Mouse (Mus musculus): ENCODE measurements around the gene Cebpg. TPM values are rescaled to one million over a fixed set of nuclear protein-coding genes. Genes with fewer than 3 reads are reported as not detected.
A peak's percentile ranks its signal among the peaks of the same experiment; 100 is the strongest.

Gene Cebpg
- polyA plus RNA-seq, 1 experiment from 2014 or later: 39.3 TPM

DNA sequence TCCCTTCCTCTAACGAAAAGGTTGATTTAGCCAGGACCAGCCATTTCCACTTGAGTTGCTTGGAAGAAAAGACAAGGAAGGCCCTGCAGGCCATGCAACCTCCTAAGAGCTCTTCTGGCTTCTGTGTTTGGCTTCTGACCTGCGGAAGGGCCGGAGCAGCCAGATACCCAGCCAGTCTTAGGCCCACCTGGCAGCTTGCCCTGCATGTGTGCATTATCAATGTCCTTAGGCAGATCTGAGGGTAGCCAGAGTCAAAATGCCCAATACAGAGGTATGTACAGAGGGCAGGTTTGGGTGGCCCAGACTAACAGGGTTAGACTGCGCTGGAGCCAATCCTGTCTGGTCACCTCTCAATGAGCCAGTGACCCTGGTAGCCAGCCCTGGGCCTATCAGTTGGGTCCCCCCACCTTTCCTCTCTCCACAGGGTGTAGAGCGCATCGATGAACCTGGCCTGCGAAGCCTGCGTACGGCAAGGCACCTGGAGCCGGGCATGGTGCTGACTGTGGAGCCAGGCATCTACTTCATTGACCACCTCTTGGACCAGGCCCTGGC lies 13.0 kb downstream of the Cebpg start:
- Histone ChIP-seq H3K4me1 (ENCODE audit: control insufficient read depth, insufficient read depth, low read length) (no peaks in the 10 kb centered on the region), H3K9me3 (ENCODE audit: control insufficient read depth, low read length) (no peaks in the 10 kb centered on the region), H3K4me3 (ENCODE audit: low read length) (no peak overlapping the region), H3K4me2 (replicated peaks; ENCODE audit: low read depth, low read length) (no peak overlapping the region), H3K27ac (ENCODE audit: low read depth, low read length) (no peak overlapping the region), H3K27me3 (ENCODE audit: control insufficient read depth, insufficient read depth, low read length) (no peaks in the 10 kb centered on the region), H3K36me3 (ENCODE audit: control insufficient read depth, insufficient read depth, low read length) (peaks cover 58% of the 10 kb centered on the region), H3K9ac (ENCODE audit: low read depth, low read length) (no peak overlapping the region)
- 90% methylated on average over 10 of the region's 10 CpGs for WGBS
- no peak for ATAC-seq (ENCODE audit: low FRiP score, low TSS enrichment)

DNA sequence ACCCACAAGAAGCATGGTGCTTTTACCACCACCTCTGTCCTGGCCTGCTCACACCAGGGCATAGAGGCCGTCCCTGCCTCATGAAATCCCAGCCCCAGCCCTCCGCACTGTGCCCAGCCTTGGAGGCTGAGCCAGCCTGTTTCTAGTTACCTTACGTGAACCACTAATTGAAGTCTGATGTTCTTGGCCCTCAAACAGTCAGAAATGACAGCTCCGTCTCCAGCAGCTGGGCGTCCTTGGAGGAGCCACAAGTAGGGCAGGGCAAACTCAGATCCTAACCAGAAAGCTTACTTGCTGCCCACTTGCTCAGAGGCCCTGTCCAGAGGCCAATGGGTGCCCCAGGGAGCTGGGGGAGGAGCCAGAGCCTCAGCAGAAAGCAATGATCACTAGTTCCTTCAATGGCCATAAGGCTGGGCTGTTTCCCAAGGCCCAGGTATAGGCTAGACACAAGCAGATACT lies 13.6 kb downstream of the Cebpg start:
- Histone ChIP-seq H3K27ac (ENCODE audit: low read depth, low read length) (no peak overlapping the region), H3K9me3 (ENCODE audit: control insufficient read depth, low read length) (no peaks in the 10 kb centered on the region), H3K4me3 (ENCODE audit: low read length) (no peak overlapping the region), H3K4me2 (replicated peaks; ENCODE audit: low read depth, low read length) (no peak overlapping the region), H3K9ac (ENCODE audit: low read depth, low read length) (no peak overlapping the region), H3K27me3 (ENCODE audit: control insufficient read depth, insufficient read depth, low read length) (no peaks in the 10 kb centered on the region), H3K4me1 (ENCODE audit: control insufficient read depth, insufficient read depth, low read length) (no peaks in the 10 kb centered on the region), H3K36me3 (ENCODE audit: control insufficient read depth, insufficient read depth, low read length) (peaks cover 63% of the 10 kb centered on the region)
- no peak for ATAC-seq (ENCODE audit: low FRiP score, low TSS enrichment)
- 89% methylated on average over 5 of the region's 5 CpGs for WGBS

DNA sequence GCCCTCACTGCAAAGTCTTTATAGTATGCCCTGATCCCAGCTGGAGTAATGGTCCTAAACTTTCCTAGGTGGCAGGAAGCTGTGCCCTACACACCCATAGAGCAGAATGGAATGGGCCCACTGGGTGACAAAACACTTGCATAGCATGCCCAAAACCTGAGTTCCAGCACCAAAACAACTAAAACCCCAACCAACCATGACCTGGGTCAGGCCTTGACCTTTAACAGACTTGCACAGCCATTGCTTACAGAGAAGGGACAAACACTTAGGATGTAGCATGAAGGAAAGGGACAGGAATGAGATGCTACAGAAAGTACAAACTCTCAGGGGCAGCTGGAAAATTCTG lies 14.2 kb downstream of the Cebpg start:
- Histone ChIP-seq H3K4me2 (replicated peaks; ENCODE audit: low read depth, low read length) (no peak overlapping the region), H3K27me3 (ENCODE audit: control insufficient read depth, insufficient read depth, low read length) (no peaks in the 10 kb centered on the region), H3K4me3 (ENCODE audit: low read length) (no peak overlapping the region), H3K27ac (ENCODE audit: low read depth, low read length) (no peak overlapping the region), H3K4me1 (ENCODE audit: control insufficient read depth, insufficient read depth, low read length) (no peaks in the 10 kb centered on the region), H3K36me3 (ENCODE audit: control insufficient read depth, insufficient read depth, low read length) (peaks cover 66% of the 10 kb centered on the region), H3K9me3 (ENCODE audit: control insufficient read depth, low read length) (no peaks in the 10 kb centered on the region), H3K9ac (ENCODE audit: low read depth, low read length) (no peak overlapping the region)
- ATAC-seq (ENCODE audit: low FRiP score, low TSS enrichment): no peak

DNA sequence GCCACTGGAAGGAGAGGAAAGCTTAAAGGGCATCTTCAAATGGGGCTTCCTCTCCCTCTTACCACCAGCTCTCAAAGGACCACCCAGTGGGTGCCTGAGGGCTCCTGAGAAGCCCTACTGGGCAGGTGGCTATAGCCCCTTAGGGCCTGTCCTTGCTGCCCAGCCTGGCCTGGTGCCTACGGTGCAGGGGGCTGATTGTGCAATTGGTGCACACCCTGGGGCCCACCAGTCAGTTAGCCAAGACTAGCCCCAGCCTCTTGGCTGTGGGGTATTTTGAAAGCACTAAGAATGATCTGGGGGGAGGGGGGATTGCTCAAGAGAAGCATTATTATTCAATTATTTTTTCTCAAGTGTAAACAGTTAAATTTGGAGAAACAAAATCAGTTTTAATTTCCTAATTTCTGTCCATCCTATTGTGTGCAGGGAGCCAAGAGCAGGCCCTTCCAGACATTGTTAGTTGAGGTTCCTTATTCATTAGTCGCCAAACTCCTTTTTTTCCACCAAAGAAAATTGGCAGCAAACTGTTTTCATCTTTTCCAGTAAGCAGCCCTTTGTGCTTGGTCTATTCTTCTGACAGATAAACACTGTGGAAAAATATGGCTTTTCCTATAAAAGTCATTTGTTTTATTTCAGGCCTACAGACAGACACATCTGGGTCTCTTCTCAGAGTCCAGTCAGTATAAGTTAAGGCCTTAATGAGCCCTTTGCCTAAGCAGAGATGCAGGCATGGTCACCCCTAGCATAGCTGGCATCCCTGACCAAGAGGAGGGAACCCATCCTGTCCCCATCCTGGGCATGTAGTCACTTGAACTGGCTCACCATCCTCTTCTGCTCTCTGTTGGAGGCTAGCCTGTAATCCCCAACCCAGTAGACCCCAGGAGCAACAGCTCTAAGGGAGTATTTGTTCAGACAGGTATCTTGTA lies 14.8 kb downstream of the Cebpg start:
- ATAC-seq (ENCODE audit: low FRiP score, low TSS enrichment): no peak
- Histone ChIP-seq H3K4me2 (replicated peaks; ENCODE audit: low read depth, low read length) (no peak overlapping the region), H3K27ac (ENCODE audit: low read depth, low read length) (no peak overlapping the region), H3K27me3 (ENCODE audit: control insufficient read depth, insufficient read depth, low read length) (no peaks in the 10 kb centered on the region), H3K4me1 (ENCODE audit: control insufficient read depth, insufficient read depth, low read length) (0 out of 2 replicates have a peak, but pooled peaks cover 1% of the 10 kb centered on the region), H3K9ac (ENCODE audit: low read depth, low read length) (no peak overlapping the region), H3K4me3 (ENCODE audit: low read length) (no peak overlapping the region), H3K36me3 (ENCODE audit: control insufficient read depth, insufficient read depth, low read length) (peaks cover 62% of the 10 kb centered on the region), H3K9me3 (ENCODE audit: control insufficient read depth, low read length) (no peaks in the 10 kb centered on the region)
- 88% methylated on average over 2 of the region's 2 CpGs for WGBS

DNA sequence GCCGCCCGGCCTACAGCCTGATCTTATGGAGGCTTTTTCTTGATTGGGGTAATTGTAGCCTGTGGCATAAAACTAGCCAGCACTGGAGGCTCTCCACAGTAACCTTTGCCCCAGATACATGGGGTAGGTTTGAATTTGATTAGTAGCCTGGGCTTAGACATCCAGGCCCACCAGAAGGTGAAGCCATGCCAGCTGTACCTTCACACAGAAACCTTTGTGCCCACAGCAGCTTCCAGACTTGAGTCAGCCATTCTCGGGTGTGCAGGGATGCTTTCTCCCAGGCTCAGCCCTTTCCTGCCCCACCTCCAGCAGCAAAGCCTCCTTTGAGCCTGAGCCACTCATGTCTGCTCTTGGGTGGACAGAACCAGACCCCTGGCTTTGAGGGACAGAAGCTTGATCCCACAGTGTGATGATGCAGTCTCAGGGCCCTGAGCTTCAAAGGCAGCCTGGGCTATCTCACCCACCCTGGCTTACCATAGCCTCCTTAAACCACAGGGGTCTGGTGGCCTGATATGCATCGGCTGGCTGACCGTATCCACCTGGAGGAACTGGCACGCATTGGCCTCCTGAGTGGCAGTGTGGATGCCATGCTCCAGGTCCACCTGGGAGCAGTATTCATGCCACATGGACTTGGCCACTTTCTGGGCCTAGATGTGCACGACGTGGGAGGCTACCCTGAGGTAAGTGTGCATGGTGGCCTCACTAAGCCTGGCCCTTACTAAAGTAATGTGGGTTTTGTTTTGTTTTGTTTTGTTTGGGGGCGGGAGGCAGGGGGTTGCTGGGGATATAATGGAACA lies 16.0 kb downstream of the Cebpg start:
- H3K9ac ChIP-seq (ENCODE audit: low read depth, low read length): no peak overlapping the region
- H3K36me3 ChIP-seq (ENCODE audit: control insufficient read depth, insufficient read depth, low read length): peaks cover 53% of the 10 kb centered on the region; the same call in 1 of the 2 replicates
- 0 out of 2 replicates have a peak, but pooled peaks cover 6% of the 10 kb centered on the region for H3K4me1 ChIP-seq (ENCODE audit: control insufficient read depth, insufficient read depth, low read length)
- H3K4me2 ChIP-seq (replicated peaks; ENCODE audit: low read depth, low read length): no peak overlapping the region
- no peak overlapping the region for H3K27ac ChIP-seq (ENCODE audit: low read depth, low read length)
- H3K9me3 ChIP-seq (ENCODE audit: control insufficient read depth, low read length): no peaks in the 10 kb centered on the region
- no peak for ATAC-seq (ENCODE audit: low FRiP score, low TSS enrichment)
- WGBS: 89% methylated on average over 9 of the region's 9 CpGs
- no peaks in the 10 kb centered on the region for H3K27me3 ChIP-seq (ENCODE audit: control insufficient read depth, insufficient read depth, low read length)
- H3K4me3 ChIP-seq (ENCODE audit: low read length): no peak overlapping the region

DNA sequence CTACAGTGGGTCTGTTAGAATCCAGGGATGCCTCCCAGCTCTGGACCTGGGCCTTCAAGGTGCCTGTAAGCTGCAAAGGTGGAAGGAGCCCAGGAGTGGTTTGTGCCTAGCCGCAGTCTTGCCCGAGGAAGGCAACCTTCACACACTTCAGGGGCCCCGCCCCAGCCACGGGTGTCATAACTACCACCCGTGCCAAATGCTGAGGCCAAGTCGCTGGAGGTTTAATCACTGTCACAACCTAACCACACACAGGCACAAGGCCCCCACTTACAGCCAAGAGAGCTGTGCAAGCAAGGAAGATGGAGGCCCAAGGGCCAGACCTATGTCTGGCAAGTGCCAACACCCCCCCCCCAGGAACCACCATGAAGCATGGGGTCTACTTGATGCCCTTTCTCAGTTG lies 19.0 kb downstream of the Cebpg start:
- WGBS: 65% methylated on average over 6 of the region's 6 CpGs
- Histone ChIP-seq H3K36me3 (ENCODE audit: control insufficient read depth, insufficient read depth, low read length) (peaks cover 39% of the 10 kb centered on the region; the same call in 1 of the 2 replicates), H3K4me1 (ENCODE audit: control insufficient read depth, insufficient read depth, low read length) (0 out of 2 replicates have a peak, but pooled peaks cover 6% of the 10 kb centered on the region), H3K27me3 (ENCODE audit: control insufficient read depth, insufficient read depth, low read length) (no peaks in the 10 kb centered on the region), H3K9ac (ENCODE audit: low read depth, low read length) (no peak overlapping the region), H3K4me3 (ENCODE audit: low read length) (no peak overlapping the region), H3K4me2 (replicated peaks; ENCODE audit: low read depth, low read length) (no peak overlapping the region), H3K9me3 (ENCODE audit: control insufficient read depth, low read length) (no peaks in the 10 kb centered on the region), H3K27ac (ENCODE audit: low read depth, low read length) (no peak overlapping the region)
- ATAC-seq (ENCODE audit: low FRiP score, low TSS enrichment): no peak

DNA sequence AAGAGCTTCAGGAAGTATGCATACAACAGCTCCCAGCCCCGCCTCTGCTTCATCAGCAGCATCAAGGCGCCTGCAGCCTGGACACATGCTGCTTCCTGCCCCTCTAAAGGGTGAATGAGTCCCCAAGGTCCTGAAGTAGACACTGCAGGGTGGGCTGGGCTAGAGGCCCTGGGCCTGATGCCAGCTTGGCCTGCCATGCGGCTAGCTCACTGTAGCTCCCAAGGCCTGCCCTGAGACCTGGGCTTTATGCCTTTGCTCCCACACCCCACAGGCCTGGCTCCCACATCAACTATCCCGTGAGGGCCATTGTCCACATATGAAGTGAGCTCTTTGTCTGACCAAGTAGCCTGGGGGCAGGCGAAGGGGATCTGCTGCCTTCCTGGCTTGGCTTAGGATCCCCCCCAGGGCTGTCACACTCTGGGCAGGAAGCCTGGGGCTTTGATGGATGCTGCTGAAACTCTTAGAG lies 20.1 kb downstream of the Cebpg start:
- peaks cover 43% of the 10 kb centered on the region; the same call in 1 of the 2 replicates for H3K36me3 ChIP-seq (ENCODE audit: control insufficient read depth, insufficient read depth, low read length)
- no peaks in the 10 kb centered on the region for H3K9me3 ChIP-seq (ENCODE audit: control insufficient read depth, low read length)
- no peaks in the 10 kb centered on the region for H3K27me3 ChIP-seq (ENCODE audit: control insufficient read depth, insufficient read depth, low read length)
- H3K4me2 ChIP-seq (replicated peaks; ENCODE audit: low read depth, low read length): no peak overlapping the region
- ATAC-seq (ENCODE audit: low FRiP score, low TSS enrichment): peak; percentile 18; the same call in 1 of the 2 replicates
- H3K27ac ChIP-seq (ENCODE audit: low read depth, low read length): peak overlapping the region; percentile 12
- H3K4me1 ChIP-seq (ENCODE audit: control insufficient read depth, insufficient read depth, low read length): 0 out of 2 replicates have a peak, but pooled peaks cover 6% of the 10 kb centered on the region
- H3K4me3 ChIP-seq (ENCODE audit: low read length): no peak overlapping the region
- 65% methylated on average over 5 of the region's 5 CpGs for WGBS
- H3K9ac ChIP-seq (ENCODE audit: low read depth, low read length): peak overlapping the region; percentile 4; the same call in 1 of the 2 replicates

DNA sequence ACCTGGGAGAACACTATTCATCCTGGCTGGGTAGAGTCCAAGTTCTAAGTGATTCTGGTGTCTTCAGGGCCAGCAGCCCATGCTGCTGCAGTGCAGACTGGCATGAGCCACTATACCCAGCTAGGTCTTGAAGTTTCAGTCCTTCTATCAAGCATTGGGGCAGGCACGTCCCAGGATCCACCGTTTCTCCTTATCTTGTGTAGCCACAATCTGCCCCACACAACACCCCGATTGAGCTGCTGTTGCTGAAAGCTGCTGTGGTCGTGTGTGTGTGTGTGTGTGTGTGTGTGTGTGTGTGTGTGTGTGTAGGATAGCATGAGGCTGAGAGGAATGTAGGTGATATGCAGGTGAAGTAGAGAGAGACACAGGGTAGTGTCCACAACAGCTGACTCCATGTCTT lies 20.8 kb downstream of the Cebpg start:
- Histone ChIP-seq H3K4me3 (ENCODE audit: low read length) (no peak overlapping the region), H3K27me3 (ENCODE audit: control insufficient read depth, insufficient read depth, low read length) (no peaks in the 10 kb centered on the region), H3K4me1 (ENCODE audit: control insufficient read depth, insufficient read depth, low read length) (0 out of 2 replicates have a peak, but pooled peaks cover 6% of the 10 kb centered on the region), H3K27ac (ENCODE audit: low read depth, low read length) (peak overlapping the region; percentile 12; the same call in 1 of the 2 replicates), H3K9ac (ENCODE audit: low read depth, low read length) (no peak overlapping the region), H3K4me2 (replicated peaks; ENCODE audit: low read depth, low read length) (no peak overlapping the region), H3K9me3 (ENCODE audit: control insufficient read depth, low read length) (no peaks in the 10 kb centered on the region), H3K36me3 (ENCODE audit: control insufficient read depth, insufficient read depth, low read length) (peaks cover 41% of the 10 kb centered on the region; the same call in 1 of the 2 replicates)
- 84% methylated on average over 4 of the region's 4 CpGs for WGBS
- ATAC-seq (ENCODE audit: low FRiP score, low TSS enrichment): no peak
